Mouse (Mus musculus) liver, embryonic 13.5 days (tissue): ENCODE measurements around the gene Trpm3. TPM values are rescaled to one million over a fixed set of nuclear protein-coding genes. Genes with fewer than 3 reads are reported as not detected.
A peak's percentile ranks its signal among the peaks of the same experiment; 100 is the strongest.

Experiments used
- ATAC-seq: fragments of 200-750 bp; cut with Nextera tagmentation; 2 replicates; pipeline ENCODE4 v1.8.0; 2017; ENCODE audit warnings: low read depth, mild to moderate bottlenecking, moderate number of reproducible peaks, moderate library complexity
- DNase-seq: peaks from one replicate; pipeline ENCODE4 v3.0.0; 2022
- H3K27ac ChIP-seq: fragments of 300-500 bp; sonication (generic); 2 replicates; pipeline ENCODE4 v1.5.1; 2015; ENCODE audit warnings: moderate library complexity, mild to moderate bottlenecking, inconsistent platforms
- H3K27me3 ChIP-seq: fragments of 300-500 bp; sonication (generic); 2 replicates; pipeline ENCODE4 v1.6.1; 2015; ENCODE audit warnings: mild to moderate bottlenecking, inconsistent platforms
- H3K36me3 ChIP-seq: fragments of 300-500 bp; sonication (generic); 2 replicates; pipeline ENCODE4 v1.6.1; 2015; ENCODE audit warnings: mild to moderate bottlenecking, inconsistent platforms
- H3K4me1 ChIP-seq: fragments of 300-500 bp; sonication (generic); replicated peaks from 2 replicates; pipeline ENCODE4 v1.6.1; 2015; ENCODE audit warnings: inconsistent platforms
- H3K4me2 ChIP-seq: fragments of 300-500 bp; sonication (generic); 2 replicates; pipeline ENCODE4 v1.6.1; 2015; ENCODE audit warnings: inconsistent platforms, mild to moderate bottlenecking, moderate library complexity
- H3K4me3 ChIP-seq: fragments of 300-500 bp; sonication (generic); replicated peaks from 2 replicates; pipeline ENCODE4 v1.5.1; 2015; ENCODE audit warnings: mild to moderate bottlenecking, inconsistent platforms
- H3K9ac ChIP-seq: fragments of 300-500 bp; sonication (generic); 2 replicates; pipeline ENCODE4 v1.6.1; 2015; ENCODE audit warnings: mild to moderate bottlenecking, inconsistent platforms
- H3K9me3 ChIP-seq: fragments of 300-500 bp; sonication (generic); replicated peaks from 2 replicates; pipeline ENCODE4 v1.6.1; 2016; ENCODE audit warnings: inconsistent platforms
- WGBS: fragments of 180-500 bp; shearing (Covaris S2); methylation state at CpG from one replicate; pipeline ENCODE4 v1.1.7; 2015; ENCODE audit not compliant: insufficient replicate concordance; 5-methylcytosine and 5-hydroxymethylcytosine counted together
- polyA plus RNA-seq: library from polyadenylated mRNA; unstranded; fragments of >200 nt; fragmentation: Nextera tagmentation; extraction: Ambion mirVana; gene quantifications from 2 replicates; pipeline ENCODE4 v1.2.1, GENCODE M21; 2015

Gene Trpm3
- polyA plus RNA-seq, 1 experiment from 2014 or later: 0.08 TPM

GRCm38 (mm10) chr19:22915868-22916642, 777.2 kb downstream of the Trpm3 start:
- Histone ChIP-seq H3K36me3 (no peaks in the 10 kb centered on the region), H3K4me2 (peak overlapping the region; percentile 44), H3K27ac (no peak overlapping the region), H3K4me3 (peak overlapping the region; percentile 16; the same call in 1 of the 2 replicates), H3K9ac (no peak overlapping the region), H3K9me3 (no peaks in the 10 kb centered on the region), H3K4me1 (no peaks in the 10 kb centered on the region), H3K27me3 (no peaks in the 10 kb centered on the region)
- DNase-seq (peak; percentile 20), ATAC-seq (no peak)
- WGBS: 25% methylated on average over 16 of the region's 16 CpGs

DNA sequence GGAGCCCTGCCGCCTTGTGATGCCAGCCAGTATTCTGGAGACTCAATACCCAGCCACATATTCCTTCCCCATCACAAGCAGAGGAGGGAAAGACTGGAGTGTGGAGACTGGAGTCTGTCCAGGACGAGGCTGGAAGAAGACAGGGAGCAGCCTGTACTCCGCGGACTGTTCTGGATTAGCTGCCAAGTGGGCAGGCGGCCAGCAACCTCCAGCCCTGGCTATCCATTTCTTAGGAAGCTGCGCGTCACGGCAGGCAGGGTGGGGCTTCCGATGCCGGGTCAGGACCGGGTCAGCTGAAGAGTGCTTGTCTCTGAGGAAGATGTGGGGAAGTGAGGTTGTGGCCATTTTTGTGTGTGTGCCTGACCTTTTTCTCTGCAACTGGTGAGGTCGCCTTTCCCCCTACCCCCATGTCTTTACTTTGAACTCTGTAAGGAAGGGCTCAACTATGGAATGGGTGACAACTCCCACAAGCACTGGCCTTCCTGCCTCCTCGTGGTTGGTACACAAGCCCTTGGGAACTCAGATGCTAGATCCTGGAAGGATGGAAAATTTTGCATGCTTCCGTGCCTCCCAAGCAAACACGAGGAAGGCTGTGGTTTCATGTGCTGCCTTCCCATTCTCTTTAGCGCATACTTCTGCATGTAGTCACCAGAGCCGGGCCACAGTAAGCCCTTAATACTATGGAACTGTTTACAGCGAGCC, 777.9 kb downstream of the Trpm3 start:
- no peak overlapping the region for H3K27ac ChIP-seq
- 41% methylated on average over 18 of the region's 18 CpGs for WGBS

GRCm38 (mm10) chr19:22917345-22917735, 778.5 kb downstream of the Trpm3 start:
- Histone ChIP-seq H3K9ac (no peak overlapping the region), H3K9me3 (no peaks in the 10 kb centered on the region), H3K27ac (no peak overlapping the region), H3K36me3 (no peaks in the 10 kb centered on the region), H3K4me2 (no peak overlapping the region), H3K27me3 (no peaks in the 10 kb centered on the region), H3K4me1 (no peaks in the 10 kb centered on the region), H3K4me3 (no peak overlapping the region)
- ATAC-seq (no peak), DNase-seq (no peak)
- WGBS: 18% methylated on average over 3 of the region's 3 CpGs

More for the DNA sequence above, 777.9 kb downstream of the Trpm3 start:
- DNase-seq: peak; percentile 3
- H3K4me3 ChIP-seq: no peak overlapping the region
- no peaks in the 10 kb centered on the region for H3K4me1 ChIP-seq
- H3K36me3 ChIP-seq: no peaks in the 10 kb centered on the region
- H3K27me3 ChIP-seq: no peaks in the 10 kb centered on the region
- H3K9me3 ChIP-seq: no peaks in the 10 kb centered on the region
- no peak overlapping the region for H3K9ac ChIP-seq
- H3K4me2 ChIP-seq: no peak overlapping the region
- ATAC-seq: peak; percentile 48; the same call in 1 of the 2 replicates

DNA sequence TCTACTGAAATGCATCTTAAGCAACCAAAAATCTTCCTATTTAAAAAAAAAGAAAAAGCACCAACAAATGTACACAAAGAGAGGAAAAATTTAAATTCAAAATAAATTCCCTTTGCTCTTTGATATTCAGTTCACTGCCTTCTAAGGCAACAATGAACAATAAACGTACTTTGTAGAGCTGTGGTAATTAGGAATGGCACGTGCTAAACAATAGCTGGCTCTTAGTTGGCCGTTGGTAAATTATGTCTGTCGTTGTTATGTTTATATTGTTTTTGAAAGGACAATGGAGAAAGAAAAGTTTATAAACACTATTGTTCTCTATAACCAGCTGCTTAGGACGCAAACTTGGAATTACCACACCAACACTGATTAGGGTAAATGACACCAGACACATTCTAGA, 782.1 kb downstream of the Trpm3 start:
- Histone ChIP-seq H3K4me3 (no peak overlapping the region), H3K4me2 (no peak overlapping the region), H3K27ac (no peak overlapping the region), H3K9ac (no peak overlapping the region), H3K27me3 (no peaks in the 10 kb centered on the region), H3K36me3 (no peaks in the 10 kb centered on the region), H3K9me3 (no peaks in the 10 kb centered on the region), H3K4me1 (no peaks in the 10 kb centered on the region)
- DNase-seq (no peak), ATAC-seq (no peak)
- 55% methylated on average over 5 of the region's 5 CpGs for WGBS

GRCm38 (mm10) chr19:22922871-22923670, 784.2 kb downstream of the Trpm3 start:
- DNase-seq: no peak

GRCm38 (mm10) chr19:22925284-22925683, 786.4 kb downstream of the Trpm3 start:
- no peak for ATAC-seq
- Histone ChIP-seq H3K4me2 (no peak overlapping the region), H3K9ac (no peak overlapping the region), H3K4me1 (no peaks in the 10 kb centered on the region), H3K27me3 (no peaks in the 10 kb centered on the region), H3K9me3 (no peaks in the 10 kb centered on the region), H3K27ac (no peak overlapping the region), H3K36me3 (no peaks in the 10 kb centered on the region), H3K4me3 (no peak overlapping the region)
- 64% methylated on average over 3 of the region's 3 CpGs for WGBS
- no peak for DNase-seq

More at GRCm38 (mm10) chr19:22922871-22923670, 784.2 kb downstream of the Trpm3 start:
- 75% methylated on average over 18 of the region's 18 CpGs for WGBS
- H3K4me3 ChIP-seq: no peak overlapping the region
- no peaks in the 10 kb centered on the region for H3K9me3 ChIP-seq
- no peak for ATAC-seq
- H3K27ac ChIP-seq: no peak overlapping the region
- no peaks in the 10 kb centered on the region for H3K4me1 ChIP-seq
- H3K27me3 ChIP-seq: no peaks in the 10 kb centered on the region
- H3K36me3 ChIP-seq: no peaks in the 10 kb centered on the region
- no peak overlapping the region for H3K9ac ChIP-seq
- no peak overlapping the region for H3K4me2 ChIP-seq

DNA sequence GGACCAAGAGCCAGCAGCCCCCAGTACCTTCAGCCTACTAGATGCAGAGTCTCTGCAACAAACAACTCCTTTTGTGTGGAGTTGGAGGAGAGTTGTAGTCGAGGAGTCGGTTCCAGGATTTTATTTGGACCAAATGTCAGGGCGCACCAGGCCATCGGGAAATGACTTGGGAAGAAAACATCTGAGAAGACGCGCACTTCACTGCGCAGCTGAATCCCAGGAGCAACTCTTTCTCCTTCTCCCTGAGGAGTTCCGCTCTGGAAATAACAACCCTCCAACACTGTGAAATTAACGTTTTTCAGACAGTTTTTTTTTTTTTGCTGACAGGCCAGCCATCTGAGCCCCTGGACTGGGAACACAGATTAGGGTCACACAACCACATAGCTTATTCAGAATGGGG, 787.9 kb downstream of the Trpm3 start:
- H3K27ac ChIP-seq: no peak overlapping the region
- no peaks in the 10 kb centered on the region for H3K27me3 ChIP-seq
- no peak overlapping the region for H3K4me3 ChIP-seq
- WGBS: 75% methylated on average over 9 of the region's 9 CpGs
- no peaks in the 10 kb centered on the region for H3K36me3 ChIP-seq
- H3K4me1 ChIP-seq: no peaks in the 10 kb centered on the region
- DNase-seq: no peak
- H3K9me3 ChIP-seq: no peaks in the 10 kb centered on the region
- ATAC-seq: no peak
- no peak overlapping the region for H3K4me2 ChIP-seq
- H3K9ac ChIP-seq: no peak overlapping the region

DNA sequence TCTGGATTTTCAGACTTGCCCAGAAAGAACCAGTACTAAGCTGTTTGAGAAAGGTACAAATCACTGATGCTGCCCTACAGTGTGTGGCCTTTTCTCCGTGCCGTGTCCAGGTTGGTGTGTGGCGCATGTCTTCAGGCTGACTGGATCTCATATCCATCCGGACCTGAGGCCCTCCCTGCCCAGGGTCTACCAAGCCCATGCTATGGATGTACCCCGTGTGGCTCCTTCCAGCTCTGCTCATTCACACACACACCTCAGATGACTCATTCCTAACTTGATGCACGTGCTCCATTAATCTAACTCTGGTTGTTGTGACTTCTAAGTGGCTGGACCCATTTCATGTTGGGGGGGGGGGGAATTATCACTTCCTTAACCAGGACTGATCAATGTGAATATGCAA, 789.5 kb downstream of the Trpm3 start:
- H3K27ac ChIP-seq: no peak overlapping the region
- no peak overlapping the region for H3K9ac ChIP-seq
- no peak for ATAC-seq
- no peaks in the 10 kb centered on the region for H3K4me1 ChIP-seq
- H3K36me3 ChIP-seq: no peaks in the 10 kb centered on the region
- H3K9me3 ChIP-seq: no peaks in the 10 kb centered on the region
- WGBS: 73% methylated on average over 6 of the region's 6 CpGs
- no peaks in the 10 kb centered on the region for H3K27me3 ChIP-seq
- no peak for DNase-seq
- no peak overlapping the region for H3K4me2 ChIP-seq
- H3K4me3 ChIP-seq: no peak overlapping the region

DNA sequence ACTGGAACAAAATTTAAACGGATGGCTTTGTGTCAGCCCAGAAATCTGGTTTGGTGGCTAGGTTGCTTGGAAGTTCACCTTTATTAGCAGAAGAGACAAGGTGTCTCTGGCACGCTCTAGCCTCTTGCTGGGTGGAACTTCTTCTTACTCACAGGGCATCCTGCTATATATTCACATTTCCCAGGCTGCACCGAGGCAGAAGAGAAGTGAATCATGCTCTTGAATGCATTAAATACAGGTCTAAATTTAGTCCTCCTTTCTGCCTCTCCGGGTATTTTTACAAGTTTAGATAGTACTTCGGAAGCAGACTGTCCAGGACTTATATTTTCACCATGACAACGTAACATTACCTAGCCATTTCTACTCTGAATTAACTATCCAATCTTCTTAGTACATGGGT, 790.9 kb downstream of the Trpm3 start:
- 65% methylated on average over 6 of the region's 6 CpGs for WGBS
- no peak for DNase-seq
- H3K4me2 ChIP-seq: no peak overlapping the region
- no peaks in the 10 kb centered on the region for H3K36me3 ChIP-seq
- no peak overlapping the region for H3K27ac ChIP-seq
- no peak overlapping the region for H3K9ac ChIP-seq
- H3K9me3 ChIP-seq: no peaks in the 10 kb centered on the region
- H3K4me3 ChIP-seq: no peak overlapping the region
- H3K27me3 ChIP-seq: no peaks in the 10 kb centered on the region
- no peaks in the 10 kb centered on the region for H3K4me1 ChIP-seq
- ATAC-seq: no peak

DNA sequence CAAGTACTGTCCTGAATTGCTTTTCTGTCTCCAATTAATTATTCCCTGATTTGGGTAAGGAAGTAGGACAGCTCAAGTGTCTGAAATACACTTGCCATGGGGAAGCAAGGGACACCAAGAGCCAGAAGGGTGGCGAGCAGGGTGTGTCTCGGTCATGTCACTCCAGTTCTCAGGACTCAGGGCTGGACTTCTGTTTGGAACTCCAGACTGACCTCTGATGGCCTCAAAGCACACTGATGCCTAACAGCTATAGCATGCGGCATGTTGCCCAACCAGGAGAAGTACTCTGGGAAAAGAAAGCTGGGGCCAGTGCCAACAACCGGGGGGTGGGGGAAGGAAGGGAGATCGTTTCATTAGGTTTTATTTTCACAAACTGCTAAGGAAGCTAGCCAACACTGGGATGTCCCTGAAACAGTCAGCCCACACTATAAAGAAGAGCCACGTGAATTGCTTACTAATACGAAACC, 791.6 kb downstream of the Trpm3 start:
- Histone ChIP-seq H3K9me3 (no peaks in the 10 kb centered on the region), H3K4me3 (no peak overlapping the region), H3K36me3 (no peaks in the 10 kb centered on the region), H3K4me2 (no peak overlapping the region), H3K27ac (no peak overlapping the region), H3K27me3 (no peaks in the 10 kb centered on the region), H3K4me1 (no peaks in the 10 kb centered on the region), H3K9ac (no peak overlapping the region)
- ATAC-seq (no peak), DNase-seq (no peak)
- WGBS: 65% methylated on average over 7 of the region's 7 CpGs

- Histone ChIP-seq H3K4me2 (no peak overlapping the region), H3K27ac (no peak overlapping the region), H3K4me1 (no peaks in the 10 kb centered on the region), H3K27me3 (no peaks in the 10 kb centered on the region), H3K36me3 (no peaks in the 10 kb centered on the region), H3K4me3 (no peak overlapping the region), H3K9ac (no peak overlapping the region), H3K9me3 (no peaks in the 10 kb centered on the region)
- DNase-seq (no peak), ATAC-seq (no peak)
- 64% methylated on average over 6 of the region's 6 CpGs for WGBS
Observed at GRCm38 (mm10) chr19:22931006-22931405, 792.2 kb downstream of the Trpm3 start.
